Mouse (Mus musculus): ENCODE results near the gene Pnkd. TPM values are rescaled to one million over a fixed set of nuclear protein-coding genes. Genes with fewer than 3 reads are reported as not detected.

Pnkd gene
- polyA plus RNA-seq, 1 experiment from 2014 or later, result 46.7 TPM

DNA sequence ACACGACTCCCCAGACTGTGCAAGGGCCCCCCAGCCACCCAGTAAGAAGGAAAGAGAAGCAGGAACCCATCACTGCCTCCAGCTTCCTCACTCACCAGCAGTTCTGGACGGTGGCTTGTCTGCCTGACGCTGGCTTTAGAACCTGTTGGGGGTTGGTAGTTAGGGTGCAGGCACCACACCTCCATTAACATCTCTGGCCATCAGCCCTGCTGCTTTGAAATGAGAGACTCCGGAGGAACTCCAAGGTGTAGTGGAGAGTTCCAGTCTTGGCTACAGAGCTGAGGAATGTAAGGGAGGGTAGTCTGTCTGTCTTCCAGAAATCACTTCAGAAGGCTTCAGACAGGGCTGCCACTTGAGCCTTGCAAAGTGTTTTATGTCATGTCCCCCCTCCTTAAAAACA lies 85.3 kb downstream of the Pnkd start:
- H3K4me1 ChIP-seq (ENCODE audit: insufficient read depth), result peaks cover 19% of the 10 kb centered on the region
- no peak for TF ChIP-seq EP300 (IDR thresholded peaks at IDR 0.05; ENCODE audit: low read depth)
- no peak for TF ChIP-seq CTCF (IDR thresholded peaks at IDR 0.05; ENCODE audit: low read depth)
- H3K4me3 ChIP-seq (ENCODE audit: low read depth, low read length), result no peak overlapping the region
- no peak overlapping the region for H3K4me2 ChIP-seq (ENCODE audit: low read depth, low read length)
- no peak overlapping the region for H3K9ac ChIP-seq (replicated peaks)
- H3K27ac ChIP-seq (ENCODE audit: low read depth), result no peak overlapping the region
- DNase-seq, result no peak
- no peaks in the 10 kb centered on the region for H3K36me3 ChIP-seq (replicated peaks; ENCODE audit: insufficient read depth, low read length)
- H3K9me3 ChIP-seq (ENCODE audit: low read length), result no peaks in the 10 kb centered on the region
- ATAC-seq, result no peak
- 38% methylated on average over 4 of the region's 4 CpGs for WGBS (ENCODE audit: insufficient replicate concordance)
- H3K27me3 ChIP-seq (ENCODE audit: insufficient read depth, low read length), result no peaks in the 10 kb centered on the region

DNA sequence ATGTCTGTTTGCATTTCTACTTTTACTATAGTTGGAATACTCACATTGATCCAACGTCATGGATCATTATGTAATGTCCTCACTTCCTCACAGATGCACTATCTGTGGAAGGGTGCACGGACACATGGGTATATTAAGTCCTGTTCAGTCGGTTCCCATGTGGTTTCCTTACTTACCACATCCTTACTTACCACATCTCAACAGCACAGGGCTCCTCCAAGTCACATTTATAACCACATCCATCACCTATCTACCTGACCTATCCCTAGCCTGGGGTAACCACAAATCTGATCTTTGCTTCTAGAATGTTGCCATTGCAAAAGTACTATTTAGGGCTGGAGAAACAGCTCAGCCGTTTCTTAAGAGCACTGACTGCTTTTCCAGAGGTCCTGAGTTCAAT lies 88.6 kb downstream of the Pnkd start:
- Histone ChIP-seq H3K4me1 (ENCODE audit: insufficient read depth) (peaks cover 18% of the 10 kb centered on the region), H3K27me3 (ENCODE audit: insufficient read depth, low read length) (no peaks in the 10 kb centered on the region), H3K4me3 (ENCODE audit: low read depth, low read length) (no peak overlapping the region), H3K9ac (replicated peaks) (no peak overlapping the region), H3K27ac (ENCODE audit: low read depth) (no peak overlapping the region), H3K4me2 (ENCODE audit: low read depth, low read length) (no peak overlapping the region), H3K9me3 (ENCODE audit: low read length) (no peaks in the 10 kb centered on the region), H3K36me3 (replicated peaks; ENCODE audit: insufficient read depth, low read length) (no peaks in the 10 kb centered on the region)
- 29% methylated on average over 4 of the region's 4 CpGs for WGBS (ENCODE audit: insufficient replicate concordance)
- DNase-seq (no peak), ATAC-seq (no peak)
- no peak for TF ChIP-seq EP300 (IDR thresholded peaks at IDR 0.05; ENCODE audit: low read depth)
- no peak for TF ChIP-seq CTCF (IDR thresholded peaks at IDR 0.05; ENCODE audit: low read depth)

DNA sequence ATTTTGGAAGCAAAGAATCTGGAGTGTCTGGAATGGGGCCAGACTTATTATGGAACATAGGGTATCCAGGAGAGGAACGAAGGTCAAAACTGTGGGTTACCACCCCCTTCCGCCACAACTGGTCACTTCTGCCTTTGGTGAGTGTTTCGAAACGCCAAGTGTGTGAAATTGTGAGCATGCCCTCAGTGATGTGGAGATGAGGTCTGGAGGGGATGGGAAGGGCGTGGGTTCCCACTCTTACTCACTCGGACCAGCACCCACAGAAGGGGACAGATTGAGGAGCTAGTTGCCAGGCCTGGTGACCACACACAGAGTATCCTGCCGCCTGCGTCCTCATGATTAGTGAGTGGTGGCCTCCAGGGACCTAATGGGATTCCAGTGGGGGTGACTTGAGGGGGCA lies 90.2 kb downstream of the Pnkd start, which contains the start of gene Slc11a1:
Gene Slc11a1 (plus strand): TSS at position 216 of the 400 bp plus-strand sequence.
- H3K27ac ChIP-seq (ENCODE audit: low read depth), result peak within 1 kb of the TSS; percentile 77
- peak within 1 kb of the TSS; percentile 56 for H3K4me2 ChIP-seq (ENCODE audit: low read depth, low read length)
- H3K4me1 ChIP-seq (ENCODE audit: insufficient read depth), result peaks cover 23% of the 10 kb centered on the region
- peak; percentile 61 for DNase-seq
- peak within 1 kb of the TSS; percentile 14 for H3K4me3 ChIP-seq (ENCODE audit: low read depth, low read length)
- WGBS (ENCODE audit: insufficient replicate concordance), result 47% methylated on average over 8 of the region's 8 CpGs
- ATAC-seq, result peak; percentile 70
- no peaks in the 10 kb centered on the region for H3K36me3 ChIP-seq (replicated peaks; ENCODE audit: insufficient read depth, low read length)
- no peak for TF ChIP-seq EP300 (IDR thresholded peaks at IDR 0.05; ENCODE audit: low read depth)
- no peak for TF ChIP-seq CTCF (IDR thresholded peaks at IDR 0.05; ENCODE audit: low read depth)
- H3K27me3 ChIP-seq (ENCODE audit: insufficient read depth, low read length), result no peaks in the 10 kb centered on the region
- H3K9ac ChIP-seq (replicated peaks), result no peak within 1 kb of the TSS
- no peaks in the 10 kb centered on the region for H3K9me3 ChIP-seq (ENCODE audit: low read length)

DNA sequence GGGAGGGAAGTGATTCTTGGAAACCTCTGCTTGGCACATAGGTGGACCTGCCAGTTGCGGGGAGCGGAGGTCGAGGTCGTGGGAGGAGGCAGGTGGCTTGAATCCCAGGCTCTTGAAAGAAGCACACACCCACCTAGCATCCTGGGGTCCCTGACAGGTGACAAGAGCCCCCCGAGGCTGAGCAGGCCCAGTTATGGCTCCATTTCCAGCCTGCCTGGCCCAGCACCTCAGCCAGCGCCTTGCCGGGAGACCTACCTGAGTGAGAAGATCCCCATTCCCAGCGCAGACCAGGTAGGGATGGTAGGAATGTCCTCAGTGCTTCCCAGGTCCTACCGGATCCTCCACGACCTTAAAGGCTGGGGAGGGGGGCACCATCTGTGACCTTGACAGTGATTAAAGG lies 90.8 kb downstream of the Pnkd start:
- Histone ChIP-seq H3K27me3 (ENCODE audit: insufficient read depth, low read length) (no peaks in the 10 kb centered on the region), H3K9me3 (ENCODE audit: low read length) (no peaks in the 10 kb centered on the region), H3K4me3 (ENCODE audit: low read depth, low read length) (peak overlapping the region; percentile 14), H3K27ac (ENCODE audit: low read depth) (peak overlapping the region; percentile 77), H3K4me2 (ENCODE audit: low read depth, low read length) (peak overlapping the region; percentile 56), H3K9ac (replicated peaks) (no peak overlapping the region), H3K4me1 (ENCODE audit: insufficient read depth) (peaks cover 24% of the 10 kb centered on the region), H3K36me3 (replicated peaks; ENCODE audit: insufficient read depth, low read length) (no peaks in the 10 kb centered on the region)
- no peak for TF ChIP-seq CTCF (IDR thresholded peaks at IDR 0.05; ENCODE audit: low read depth)
- WGBS (ENCODE audit: insufficient replicate concordance), result 71% methylated on average over 10 of the region's 10 CpGs
- no peak for DNase-seq
- no peak for ATAC-seq

DNA sequence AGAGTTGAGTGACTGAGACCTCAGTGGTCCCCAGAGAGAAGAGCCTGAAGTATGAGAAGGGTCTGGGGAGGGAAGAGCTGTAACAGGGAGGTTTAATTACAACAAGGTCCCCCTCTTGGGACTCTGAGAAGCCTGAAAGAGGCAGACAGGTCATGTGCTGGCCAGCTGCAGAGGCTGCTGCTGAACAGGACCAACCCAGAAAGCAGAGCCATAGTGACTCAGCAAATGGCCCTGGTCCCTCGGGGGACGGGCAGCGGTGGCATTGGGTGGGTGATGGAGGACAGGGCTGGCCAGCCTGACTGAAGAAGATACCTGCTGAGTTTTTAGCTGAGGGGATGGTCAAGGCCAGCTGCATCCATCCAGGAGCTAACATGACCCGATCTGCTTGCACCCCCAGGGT lies 91.7 kb downstream of the Pnkd start:
- WGBS (ENCODE audit: insufficient replicate concordance), result 65% methylated on average over 4 of the region's 4 CpGs
- Histone ChIP-seq H3K27me3 (ENCODE audit: insufficient read depth, low read length) (no peaks in the 10 kb centered on the region), H3K36me3 (replicated peaks; ENCODE audit: insufficient read depth, low read length) (no peaks in the 10 kb centered on the region), H3K9ac (replicated peaks) (0 out of 2 replicates have a peak overlapping the region, but pooled peaks have one; percentile 3), H3K4me2 (ENCODE audit: low read depth, low read length) (peak overlapping the region; percentile 56), H3K4me1 (ENCODE audit: insufficient read depth) (peaks cover 24% of the 10 kb centered on the region), H3K4me3 (ENCODE audit: low read depth, low read length) (no peak overlapping the region), H3K9me3 (ENCODE audit: low read length) (no peaks in the 10 kb centered on the region), H3K27ac (ENCODE audit: low read depth) (0 out of 2 replicates have a peak overlapping the region, but pooled peaks have one; percentile 18)
- TF ChIP-seq EP300 (IDR thresholded peaks at IDR 0.05; ENCODE audit: low read depth) (no peak), CTCF (IDR thresholded peaks at IDR 0.05; ENCODE audit: low read depth) (no peak)
- DNase-seq (no peak), ATAC-seq (no peak)

DNA sequence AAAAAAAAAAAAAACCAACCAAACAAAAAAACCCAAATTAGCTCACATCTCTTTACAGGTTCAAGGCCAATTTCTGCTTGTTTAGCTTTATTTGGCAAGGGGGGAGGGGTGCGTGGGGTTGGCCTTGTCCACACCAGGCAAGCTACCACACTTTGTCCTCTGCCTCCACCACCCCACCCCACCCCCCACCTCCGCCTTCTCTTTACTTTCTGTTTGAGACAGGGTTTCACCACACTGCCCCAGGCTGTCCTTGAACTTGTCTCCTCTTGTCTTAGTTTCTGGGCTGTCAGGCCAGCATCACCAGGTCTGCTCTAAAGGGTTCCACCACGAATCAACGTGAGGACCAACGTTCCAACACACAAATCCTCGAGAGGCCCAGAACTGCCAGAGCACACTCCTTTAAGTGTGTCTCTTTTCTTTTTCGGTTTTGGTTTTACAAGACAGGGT lies 94.4 kb downstream of the Pnkd start:
- Histone ChIP-seq H3K27ac (ENCODE audit: low read depth) (peak overlapping the region; percentile 70), H3K9me3 (ENCODE audit: low read length) (no peaks in the 10 kb centered on the region), H3K4me3 (ENCODE audit: low read depth, low read length) (no peak overlapping the region), H3K4me1 (ENCODE audit: insufficient read depth) (peaks cover 30% of the 10 kb centered on the region), H3K36me3 (replicated peaks; ENCODE audit: insufficient read depth, low read length) (no peaks in the 10 kb centered on the region), H3K4me2 (ENCODE audit: low read depth, low read length) (no peak overlapping the region), H3K9ac (replicated peaks) (no peak overlapping the region), H3K27me3 (ENCODE audit: insufficient read depth, low read length) (no peaks in the 10 kb centered on the region)
- TF ChIP-seq EP300 (IDR thresholded peaks at IDR 0.05; ENCODE audit: low read depth) (no peak), CTCF (IDR thresholded peaks at IDR 0.05; ENCODE audit: low read depth) (no peak)
- 58% methylated on average over 7 of the region's 7 CpGs for WGBS (ENCODE audit: insufficient replicate concordance)
- peak; percentile 74 for ATAC-seq
- DNase-seq, result peak; percentile 70

DNA sequence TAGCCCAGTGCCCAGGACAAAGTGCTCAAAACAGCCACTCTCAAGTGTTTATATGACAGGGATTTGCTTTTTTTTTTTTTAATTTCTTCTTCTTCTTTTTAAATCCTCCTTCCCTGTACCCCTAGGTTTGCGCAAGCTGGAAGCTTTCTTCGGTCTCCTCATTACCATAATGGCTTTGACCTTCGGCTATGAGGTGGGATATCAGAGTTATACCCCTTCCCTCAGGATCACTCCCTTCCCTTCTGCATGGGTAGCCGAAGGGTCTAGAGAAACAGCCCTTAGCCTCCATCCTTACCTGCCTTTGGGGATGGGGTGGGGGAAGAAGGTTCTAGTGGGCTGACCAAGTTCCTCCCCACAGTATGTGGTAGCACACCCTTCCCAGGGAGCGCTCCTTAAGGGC lies 95.8 kb downstream of the Pnkd start:
- H3K9me3 ChIP-seq (ENCODE audit: low read length), result no peaks in the 10 kb centered on the region
- H3K4me3 ChIP-seq (ENCODE audit: low read depth, low read length), result no peak overlapping the region
- no peaks in the 10 kb centered on the region for H3K27me3 ChIP-seq (ENCODE audit: insufficient read depth, low read length)
- no peaks in the 10 kb centered on the region for H3K36me3 ChIP-seq (replicated peaks; ENCODE audit: insufficient read depth, low read length)
- no peak for DNase-seq
- TF ChIP-seq EP300 (IDR thresholded peaks at IDR 0.05; ENCODE audit: low read depth) (no peak), CTCF (IDR thresholded peaks at IDR 0.05; ENCODE audit: low read depth) (no peak)
- H3K4me2 ChIP-seq (ENCODE audit: low read depth, low read length), result no peak overlapping the region
- H3K27ac ChIP-seq (ENCODE audit: low read depth), result no peak overlapping the region
- 74% methylated on average over 5 of the region's 5 CpGs for WGBS (ENCODE audit: insufficient replicate concordance)
- no peak overlapping the region for H3K9ac ChIP-seq (replicated peaks)
- H3K4me1 ChIP-seq (ENCODE audit: insufficient read depth), result peaks cover 22% of the 10 kb centered on the region
- no peak for ATAC-seq
